Mouse (Mus musculus) CH12.LX (cell line): ENCODE results near the gene Sit1. TPM values are rescaled to one million over a fixed set of nuclear protein-coding genes. Genes with fewer than 3 reads are reported as not detected.
A peak's percentile ranks its signal among the peaks of the same experiment; 100 is the strongest.

ENCODE experiments used
- DNase-seq: peaks from one replicate; pipeline ENCODE4 v3.0.0-alpha.2; 2013; ENCODE audit errors: extremely low read depth
- H3K27ac ChIP-seq: 2 replicates; pipeline ENCODE4 v1.5.1; 2012; ENCODE audit warnings: low read depth, mild to moderate bottlenecking, control low read depth, moderate library complexity; ENCODE audit not compliant: insufficient read depth
- H3K27me3 ChIP-seq: replicated peaks from 2 replicates; pipeline ENCODE3; 2012; ENCODE audit warnings: inconsistent platforms
- H3K36me3 ChIP-seq, 2 experiments: replicated peaks in 1 of 2; 2 replicates each; pipeline versions ENCODE3 to v1.6.1; 2012; ENCODE audit warnings: inconsistent platforms in 1 of 2, low read length in 1 of 2, mild to moderate bottlenecking in 1 of 2, mixed read lengths in 1 of 2, moderate library complexity in 1 of 2; ENCODE audit not compliant: control insufficient read depth in 1 of 2, insufficient read depth in 1 of 2
- H3K4me1 ChIP-seq, 2 experiments: 2 replicates each; pipeline ENCODE4 v1.6.1; 2012; ENCODE audit warnings: inconsistent platforms in 1 of 2, moderate library complexity in 1 of 2; ENCODE audit not compliant: insufficient read depth in 2 of 2, control insufficient read depth in 1 of 2
- H3K4me2 ChIP-seq: 2 replicates; pipeline ENCODE4 v1.6.1; 2012; ENCODE audit warnings: low read depth, mild to moderate bottlenecking, control low read depth; ENCODE audit not compliant: poor library complexity, insufficient read depth, severe bottlenecking
- H3K4me3 ChIP-seq, 3 experiments: fragments of 150-350 bp in 1 of 3; sonication (generic) in 1 of 3; replicated peaks in 1 of 3; 2 replicates each; pipeline versions ENCODE3 to v1.5.1; 2011 to 2012; ENCODE audit warnings: low read depth in 2 of 3, low read length in 2 of 3, mild to moderate bottlenecking in 2 of 3, moderate library complexity in 2 of 3, control low read depth in 1 of 3, improper control_type of control experiment in 1 of 3, inconsistent platforms in 1 of 3, mixed read lengths in 1 of 3; ENCODE audit not compliant: poor library complexity in 1 of 3
- H3K79me2 ChIP-seq: replicated peaks from 2 replicates; pipeline ENCODE4 v1.6.1; 2012; ENCODE audit warnings: mild to moderate bottlenecking, moderate library complexity; ENCODE audit not compliant: control insufficient read depth, poor library complexity, insufficient read depth, severe bottlenecking; ENCODE audit errors: extremely low read depth
- H3K9ac ChIP-seq: 2 replicates; pipeline ENCODE4 v1.6.1; 2012; ENCODE audit warnings: low read depth, mild to moderate bottlenecking, control low read depth, moderate library complexity; ENCODE audit not compliant: insufficient read depth
- H3K9me3 ChIP-seq: replicated peaks from 2 replicates; pipeline ENCODE3; 2012; ENCODE audit warnings: low read length, inconsistent platforms, mixed read lengths
- BHLHE40 ChIP-seq: IDR thresholded peaks from 2 replicates; pipeline ENCODE4 v1.6.1; 2011; ENCODE audit warnings: mild to moderate bottlenecking, low read depth, low read length, improper control_type of control experiment
- E2F4 ChIP-seq: IDR thresholded peaks from 2 replicates; pipeline ENCODE4 v1.6.1; 2011; ENCODE audit warnings: low read depth, low read length, improper control_type of control experiment; ENCODE audit not compliant: insufficient replicate concordance
- ELF1 ChIP-seq: IDR thresholded peaks from 2 replicates; pipeline ENCODE4 v1.6.1; 2014; ENCODE audit warnings: low read depth, mild to moderate bottlenecking, inconsistent platforms, low read length, improper control_type of control experiment
- HCFC1 ChIP-seq: IDR thresholded peaks from 2 replicates; pipeline ENCODE4 v1.6.1; 2012; ENCODE audit warnings: low read depth, mild to moderate bottlenecking, inconsistent platforms, low read length, improper control_type of control experiment
- JUND ChIP-seq: conservative IDR thresholded peaks from 2 replicates; pipeline ENCODE4 v1.6.1; 2011; ENCODE audit warnings: low read depth, low read length, improper control_type of control experiment
- NRF1 ChIP-seq: IDR thresholded peaks from 2 replicates; pipeline ENCODE4 v1.6.1; 2014; ENCODE audit warnings: low read depth, mild to moderate bottlenecking, inconsistent platforms, low read length, improper control_type of control experiment, moderate library complexity
- POLR2A ChIP-seq: IDR thresholded peaks from 2 replicates; pipeline ENCODE4 v1.6.1; 2011; ENCODE audit warnings: low read depth, mild to moderate bottlenecking, improper control_type of control experiment, low read length
- RAD21 ChIP-seq: IDR thresholded peaks from 2 replicates; pipeline ENCODE4 v1.6.1; 2011; ENCODE audit warnings: low read depth, mild to moderate bottlenecking, low read length, improper control_type of control experiment, moderate library complexity
- SIN3A ChIP-seq: IDR thresholded peaks from 2 replicates; pipeline ENCODE4 v1.6.1; 2012; ENCODE audit warnings: low read length, improper control_type of control experiment, inconsistent platforms
- TCF12 ChIP-seq: IDR thresholded peaks from 2 replicates; pipeline ENCODE4 v1.6.1; 2014; ENCODE audit warnings: low read depth, mild to moderate bottlenecking, inconsistent platforms, low read length, improper control_type of control experiment
- USF1 ChIP-seq: IDR thresholded peaks from 2 replicates; pipeline ENCODE4 v1.6.1; 2014; ENCODE audit warnings: low read depth, mild to moderate bottlenecking, inconsistent platforms, low read length, improper control_type of control experiment
- ZMIZ1 ChIP-seq: IDR thresholded peaks from 2 replicates; pipeline ENCODE4 v1.6.1; 2012; ENCODE audit warnings: low read depth, mild to moderate bottlenecking, inconsistent platforms, low read length, improper control_type of control experiment
- dilution Hi-C: fragments of 300-500 bp; cut with MboI; formaldehyde crosslinking; loops from 2 replicates; pipeline ENCODE4 v1.14.3; 2020; ENCODE audit warnings: low sequenced_read_pairs; ENCODE audit not compliant: extremely low pct_unique_long_range_greater_than_20kb, extremely low pct_ligation_motif_present
- in situ Hi-C: fragments of 300-500 bp; cut with MboI; formaldehyde crosslinking; loops from 3 replicates; pipeline ENCODE4 v1.14.3; 2019; ENCODE audit warnings: low sequenced_read_pairs, low pct_ligation_motif_present, low pct_unique_long_range_greater_than_20kb, mixed read lengths
- polyA plus RNA-seq: library from polyadenylated mRNA; unstranded; fragments of >175 nt; gene quantifications from 2 replicates; pipeline ENCODE4 v1.2.1, GENCODE M21; 2012; ENCODE audit warnings: low read depth; ENCODE audit not compliant: insufficient read length
- total RNA-seq, 2 experiments: library from RNA; depleted of rRNA; stranded (reverse); fragments of 300-350 nt in 1 of 2; fragments of >200 nt in 1 of 2; gene quantifications; 2 replicates each; pipeline ENCODE4 v1.2.3; 2012 to 2014

Gene Sit1
- total and polyA plus RNA-seq, 3 experiments, result 2.8 to 10.5 (median 10.1) TPM

- no peaks in the 10 kb centered on the region for H3K79me2 ChIP-seq
- peaks cover 10 to 41% of the 10 kb centered on the region in 2 experiments for H3K36me3 ChIP-seq
- no peaks in the 10 kb centered on the region for H3K9me3 ChIP-seq
- no peak for DNase-seq
- peak overlapping the region; percentile 83 for H3K9ac ChIP-seq
- H3K4me3 ChIP-seq, result peak overlapping the region; percentile 28 to 70 (median 65)
- peaks cover 4 to 10% of the 10 kb centered on the region in 2 experiments; a peak in 3 of 4 replicates for H3K4me1 ChIP-seq
- TF ChIP-seq JUND, result no peak
- no peak for TF ChIP-seq HCFC1
- in situ Hi-C loops, result loop anchor here (5.0 kb wide), 1 partner anchor 39 kb away; the partner anchor contains the start of gene Sit1
- peak overlapping the region; percentile 88 for H3K4me2 ChIP-seq
- H3K27me3 ChIP-seq, result peaks cover 9% of the 10 kb centered on the region
- no peak overlapping the region for H3K27ac ChIP-seq
- dilution Hi-C loops, result no loop called here
Observed at GRCm38 (mm10) chr4:43443511-43443910, 40.0 kb downstream of the Sit1 start.

- peaks cover 10 to 33% of the 10 kb centered on the region in 2 experiments for H3K36me3 ChIP-seq
- in situ Hi-C loops (loop anchor here (5.0 kb wide), 1 partner anchor 40 kb away; the partner anchor contains the start of gene Sit1), dilution Hi-C loops (no loop called here)
- peak overlapping the region; percentile 88 for H3K4me2 ChIP-seq
- H3K27ac ChIP-seq, result peak overlapping the region; percentile 21; the same call in 1 of the 2 replicates
- peaks cover 10% of the 10 kb centered on the region for H3K27me3 ChIP-seq
- H3K4me1 ChIP-seq, result peaks cover 4 to 10% of the 10 kb centered on the region in 2 experiments; a peak in 3 of 4 replicates
- DNase-seq, result no peak
- H3K4me3 ChIP-seq, result peak overlapping the region; percentile 64 to 70 (median 65)
- no peak for TF ChIP-seq E2F4
- TF ChIP-seq POLR2A, result peak; percentile 27; the same call in 1 of the 2 replicates
- TF ChIP-seq ELF1, result no peak
- TF ChIP-seq TCF12, result peak; percentile 52
- TF ChIP-seq ZMIZ1, result 0 out of 2 replicates have a peak, but pooled peaks have one; percentile 16
- 0 out of 2 replicates have a peak, but pooled peaks have one; percentile 26 for TF ChIP-seq NRF1
- peak; percentile 34; the same call in 1 of the 2 replicates for TF ChIP-seq BHLHE40
- no peak for TF ChIP-seq RAD21
- TF ChIP-seq SIN3A, result peak; percentile 41; the same call in 1 of the 2 replicates
- TF ChIP-seq USF1, result no peak
- H3K79me2 ChIP-seq, result no peaks in the 10 kb centered on the region
- H3K9ac ChIP-seq, result peak overlapping the region; percentile 83
- no peaks in the 10 kb centered on the region for H3K9me3 ChIP-seq
Observed at GRCm38 (mm10) chr4:43442456-43443361, 40.8 kb downstream of the Sit1 start.
